ENCODE assay signal across 9 mouse cellular contexts in the genomic region with DNA sequence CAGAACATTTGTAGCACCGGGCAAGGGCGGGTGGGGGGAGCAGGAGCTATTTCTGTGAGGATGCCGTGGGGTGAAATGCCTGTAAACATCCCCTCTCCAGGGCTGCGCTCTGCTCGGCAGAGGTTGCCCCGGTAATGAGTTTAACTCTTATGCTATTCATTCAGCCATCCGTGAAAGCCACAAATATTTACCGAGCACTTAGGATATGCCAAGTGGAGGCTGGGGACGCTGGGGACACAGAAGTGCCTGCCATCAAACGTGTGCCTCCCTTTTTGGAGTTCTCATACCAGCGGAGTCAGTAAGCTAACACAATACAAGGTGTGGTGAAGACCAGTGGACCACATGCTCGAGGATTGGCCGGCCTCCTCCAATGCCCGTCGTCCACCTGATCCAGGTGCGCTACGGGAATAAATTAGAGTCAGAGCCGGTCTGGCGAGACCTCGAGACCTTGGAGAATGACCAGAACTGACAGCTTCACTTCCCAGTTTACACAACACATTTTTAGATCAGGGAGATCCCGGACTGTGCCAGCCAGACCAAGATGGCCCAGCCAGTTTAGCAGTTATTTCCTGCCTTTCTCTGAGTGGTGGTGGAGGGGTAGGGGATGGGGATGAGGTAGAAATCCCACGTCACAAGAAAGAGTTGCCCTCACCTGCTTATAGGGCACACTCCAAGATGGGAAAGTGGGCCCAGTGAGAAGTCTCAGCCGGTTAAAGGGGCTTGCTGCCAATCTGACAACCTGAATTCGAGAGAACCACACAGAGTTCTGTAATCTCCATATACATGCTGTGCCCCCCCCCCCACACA.
DNase-seq lines count a peak whose midpoint lies in the region; ATAC-seq and TF ChIP-seq lines count a peak whose summit lies in the region.
"Had no signal": no experiment of that assay in that cellular context is flagged by ENCODE, and none has a peak within 500 bp of the region (broad histone marks: within the 10 kb centered on the region; RNA-seq: fewer than 3 reads in every experiment).

No protein-coding gene starts in this region.

- 42% methylated on average over 24 of the region's 24 CpGs for WGBS in heart, embryonic 11.5 days (ENCODE audit: insufficient replicate concordance)
- 23% methylated on average over 24 of the region's 24 CpGs for WGBS in lung, postnatal 0 days
- WGBS in intestine, postnatal 0 days = 40% methylated on average over 24 of the region's 24 CpGs

- H3K4me1 ChIP-seq in heart, embryonic 11.5 days (ENCODE audit: control insufficient read depth, insufficient read depth, low read length) = peaks cover 9% of the 10 kb centered on the region; the same call in 1 of the 2 replicates
- H3K4me1 ChIP-seq in lung, postnatal 0 days (ENCODE audit: insufficient read depth, low read depth, low read length) = peaks cover 33% of the 10 kb centered on the region
- H3K4me1 ChIP-seq in intestine, postnatal 0 days (replicated peaks; ENCODE audit: control insufficient read depth, insufficient read depth, low read length) = 0 out of 2 replicates have a peak, but pooled peaks cover 11% of the 10 kb centered on the region

- TF ChIP-seq EP300 in lung, postnatal 0 days (IDR thresholded peaks at IDR 0.05) = peak; percentile 93

- POLR2A ChIA-PET in Patski (lab: Charles Lee) = interaction anchor here (0.7 to 1.3 kb wide), 5 partner anchors 46 to 80 kb away, joined by 3 to 4 read pairs (median 3); no protein-coding TSS in a partner anchor

- no peaks in the 10 kb centered on the region for H3K9me3 ChIP-seq in heart, embryonic 11.5 days (replicated peaks; ENCODE audit: control insufficient read depth, low read length)
- H3K9me3 ChIP-seq in lung, postnatal 0 days (ENCODE audit: low read length) = no peaks in the 10 kb centered on the region
- no peaks in the 10 kb centered on the region for H3K9me3 ChIP-seq in intestine, postnatal 0 days (ENCODE audit: control insufficient read depth)
- H3K9me3 ChIP-seq: megakaryocyte, embryonic 14.5 days had no signal

- DNase-seq in heart, adult 8-10 months (ENCODE audit: low spot score) = no peak
- DNase-seq in Patski (ENCODE audit: low read depth, low spot score) = peak; percentile 64
- peak; percentile 36 to 62 for DNase-seq in kidney, adult 8-10 months
- DNase-seq in lung, postnatal 0 days (ENCODE audit: low spot score) = peak; percentile 91
- DNase-seq in embryo, embryonic 9.5 days (ENCODE audit: extremely low spot score) = no peak

- H3K4me2 ChIP-seq in heart, embryonic 11.5 days = peak overlapping the region; percentile 91; the same call in 1 of the 2 replicates
- H3K4me2 ChIP-seq in lung, postnatal 0 days (replicated peaks; ENCODE audit: low read depth, low read length) = no peak overlapping the region
- H3K4me2 ChIP-seq in intestine, postnatal 0 days (replicated peaks; ENCODE audit: low read depth) = no peak overlapping the region

- no peaks in the 10 kb centered on the region for H3K36me3 ChIP-seq in heart, embryonic 11.5 days (ENCODE audit: control insufficient read depth, insufficient read depth, low read length)
- H3K36me3 ChIP-seq in lung, postnatal 0 days (ENCODE audit: insufficient read depth, low read length) = no peaks in the 10 kb centered on the region
- H3K36me3 ChIP-seq in intestine, postnatal 0 days (ENCODE audit: control insufficient read depth, insufficient read depth) = no peaks in the 10 kb centered on the region

- no peak for TF ChIP-seq CTCF in Patski (IDR thresholded peaks at IDR 0.05)
- no peak for TF ChIP-seq CTCF in lung, postnatal 0 days (IDR thresholded peaks at IDR 0.05)
- TF ChIP-seq CTCF in intestine, postnatal 0 days (IDR thresholded peaks at IDR 0.05; ENCODE audit: low read depth) = no peak

- no peak for ATAC-seq in heart, embryonic 11.5 days (replicated peaks; ENCODE audit: insufficient number of reproducible peaks, low FRiP score, low TSS enrichment)
- peak; percentile 84 for ATAC-seq in Patski
- peak; percentile 79 for ATAC-seq in lung, postnatal 0 days
- no peak for ATAC-seq in CD4-positive, CD25-positive, alpha-beta regulatory T cell, adult 4 months
- ATAC-seq in intestine, postnatal 0 days = no peak

- in situ Hi-C loops in Patski (cut with MboI; ENCODE audit: low pct_unique_long_range_greater_than_20kb) = no loop called here

- 0 out of 2 replicates have a peak, but pooled peaks cover 6% of the 10 kb centered on the region for H3K27me3 ChIP-seq in heart, embryonic 11.5 days (ENCODE audit: control insufficient read depth, insufficient read depth, low read length)
- H3K27me3 ChIP-seq in Patski = no peaks in the 10 kb centered on the region
- H3K27me3 ChIP-seq in lung, postnatal 0 days (replicated peaks; ENCODE audit: insufficient read depth, low read length) = 0 out of 2 replicates have a peak, but pooled peaks cover 5% of the 10 kb centered on the region
- H3K27me3 ChIP-seq in intestine, postnatal 0 days (replicated peaks; ENCODE audit: control insufficient read depth, insufficient read depth, low read length) = peaks cover 12% of the 10 kb centered on the region

- H3K9ac ChIP-seq in heart, embryonic 11.5 days (ENCODE audit: low read depth, low read length) = no peak overlapping the region
- H3K9ac ChIP-seq in lung, postnatal 0 days (replicated peaks; ENCODE audit: low read depth) = no peak overlapping the region
- no peak overlapping the region for H3K9ac ChIP-seq in intestine, postnatal 0 days (ENCODE audit: low read depth, low read length)

- H3K27ac ChIP-seq in heart, embryonic 11.5 days (ENCODE audit: low read depth, low read length) = no peak overlapping the region
- H3K27ac ChIP-seq in lung, postnatal 0 days (ENCODE audit: low read length) = peak overlapping the region; percentile 86
- no peak overlapping the region for H3K27ac ChIP-seq in intestine, postnatal 0 days (ENCODE audit: low read depth, low read length)

- CTCF ChIA-PET in Patski (lab: Charles Lee) = interaction anchor here (1.2 kb wide), 1 partner anchor 46 kb away, joined by 4 read pairs; no protein-coding TSS in a partner anchor

- H3K4me3 ChIP-seq in heart, embryonic 11.5 days (ENCODE audit: low read depth, low read length) = no peak overlapping the region
- H3K4me3 ChIP-seq in lung, postnatal 0 days (ENCODE audit: low read depth, low read length) = no peak overlapping the region
- H3K4me3 ChIP-seq in intestine, postnatal 0 days (ENCODE audit: low read depth, low read length) = no peak overlapping the region

Comparison
In these comparisons a context has a peak if more than half of its experiments do, and no peak if none do; other contexts are left out.
1. ATAC-seq: peak in Patski (single experiment) and lung, postnatal 0 days (single experiment); none in heart, embryonic 11.5 days (single experiment), CD4-positive, CD25-positive, alpha-beta regulatory T cell, adult 4 months (single experiment) and intestine, postnatal 0 days (single experiment).
2. DNase-seq: peak in Patski (single experiment), kidney, adult 8-10 months (2 of 2) and lung, postnatal 0 days (single experiment); none in heart, adult 8-10 months (single experiment) and embryo, embryonic 9.5 days (single experiment).